Mouse (Mus musculus): ENCODE results near the gene Prss27. TPM values are rescaled to one million over a fixed set of nuclear protein-coding genes. Genes with fewer than 3 reads are reported as not detected.
"Not testable (repeated sequence)": the region's sequence is repeated elsewhere in the genome, so short reads cannot be mapped to it uniquely, and the experiment has no call there.

Prss27 gene
- polyA plus RNA-seq, 1 experiment: not detected

DNA sequence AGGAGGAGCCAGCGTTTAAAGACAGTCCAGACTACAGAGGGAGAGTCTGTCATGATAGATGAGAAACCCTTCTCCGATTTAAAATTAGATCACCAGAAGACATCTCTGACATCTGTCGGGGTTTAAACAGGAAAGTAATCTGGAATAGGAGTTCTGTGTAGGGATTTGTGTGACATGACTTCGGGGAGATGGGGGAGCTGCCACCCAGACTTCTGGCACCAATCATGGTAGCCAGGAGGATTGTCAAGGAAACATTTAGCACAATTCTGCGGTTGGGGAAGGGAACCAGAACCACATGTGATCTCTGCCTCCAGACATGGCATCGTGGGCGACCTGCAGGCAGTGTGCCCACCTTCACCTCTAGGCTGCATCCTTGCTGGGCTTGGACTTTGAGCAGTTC, 8.5 kb upstream of the Prss27 start:
- peak in 1 of 2 experiments; percentile 37 for DNase-seq (ENCODE audit: extremely low spot score in 1 of 2, low spot score in 1 of 2)

DNA sequence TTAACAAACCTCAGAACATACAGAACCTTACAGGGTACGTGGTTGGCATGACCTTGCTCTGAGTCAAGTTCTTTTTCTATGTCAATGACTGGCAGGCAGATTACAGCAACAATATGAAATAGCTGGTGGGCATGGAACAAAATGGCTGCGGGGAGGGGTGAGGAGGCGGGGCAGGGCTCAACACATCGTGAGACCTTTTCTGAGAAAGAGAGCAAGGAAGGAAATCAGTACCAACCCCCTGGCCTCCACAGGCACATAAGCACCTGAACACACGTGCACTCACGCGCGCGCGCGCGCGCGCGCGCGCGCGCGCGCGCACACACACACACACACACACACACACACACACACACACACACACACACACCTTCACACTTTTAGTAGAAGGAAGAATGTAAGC, 7.4 kb upstream of the Prss27 start:
- DNase-seq (ENCODE audit: extremely low spot score in 1 of 2, low spot score in 1 of 2): no peak

DNA sequence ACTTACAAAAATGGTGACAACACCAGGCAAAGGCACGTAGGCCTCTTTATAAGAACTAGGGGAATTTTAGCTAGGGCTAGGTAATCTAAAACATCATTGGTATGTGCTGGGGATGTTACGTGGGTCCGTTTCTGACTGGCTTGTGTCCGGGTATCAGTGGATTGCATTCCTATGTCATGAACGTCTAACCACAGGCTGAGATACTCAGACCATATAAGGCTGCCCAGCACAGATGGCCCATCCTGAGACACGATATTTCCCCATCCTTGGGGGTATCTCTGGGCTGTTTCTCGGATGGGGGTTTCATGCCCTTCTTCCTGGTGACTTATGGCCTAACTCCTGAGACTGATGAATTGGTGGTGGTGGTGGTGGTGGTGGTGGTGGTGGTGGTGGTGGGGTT, 2.9 kb upstream of the Prss27 start:
- no peak for DNase-seq (ENCODE audit: extremely low spot score in 1 of 2, low spot score in 1 of 2)

DNA sequence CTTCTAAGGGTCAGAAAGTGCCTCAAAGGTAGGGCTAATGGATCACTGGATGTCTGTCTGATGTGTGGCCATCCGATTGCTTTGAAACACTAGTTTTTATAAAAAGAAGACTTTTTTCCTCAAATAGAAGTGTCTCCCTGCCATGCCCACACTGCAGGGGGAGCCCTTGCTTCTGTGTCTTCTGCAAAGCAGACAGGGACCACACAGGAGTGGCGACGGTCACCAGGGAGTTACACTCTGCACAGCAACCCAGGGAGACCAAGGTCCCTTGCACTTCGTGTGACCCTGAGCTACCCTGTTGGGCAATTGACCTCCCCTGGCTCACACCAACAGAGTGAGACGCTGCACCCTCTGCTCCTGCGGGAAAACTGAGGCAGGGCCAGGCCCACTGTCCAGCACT, 990 bp upstream of the Prss27 start:
- no peak for DNase-seq (ENCODE audit: extremely low spot score in 1 of 2, low spot score in 1 of 2)

DNA sequence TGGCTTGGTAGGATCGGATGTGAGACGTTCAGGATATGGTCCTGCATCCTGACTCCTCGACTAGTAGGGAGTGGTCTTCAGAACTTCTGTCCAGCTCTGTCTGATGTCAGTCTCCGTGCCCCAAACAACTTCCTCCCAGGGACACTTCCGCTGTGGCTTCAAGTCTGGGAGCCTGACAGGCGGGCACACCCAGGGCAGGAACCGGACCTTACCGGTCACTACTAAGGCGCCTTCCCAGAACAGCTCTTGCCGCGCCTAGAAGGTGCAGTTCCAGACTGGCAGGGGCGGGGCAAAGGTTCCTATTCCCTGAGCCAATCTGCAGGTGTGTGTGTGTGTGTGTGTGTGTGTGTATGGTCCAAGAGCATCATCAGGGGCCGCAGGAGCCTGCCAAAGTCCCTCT, 584 bp upstream of the Prss27 start:
- DNase-seq (ENCODE audit: extremely low spot score in 1 of 2, low spot score in 1 of 2): no peak

DNA sequence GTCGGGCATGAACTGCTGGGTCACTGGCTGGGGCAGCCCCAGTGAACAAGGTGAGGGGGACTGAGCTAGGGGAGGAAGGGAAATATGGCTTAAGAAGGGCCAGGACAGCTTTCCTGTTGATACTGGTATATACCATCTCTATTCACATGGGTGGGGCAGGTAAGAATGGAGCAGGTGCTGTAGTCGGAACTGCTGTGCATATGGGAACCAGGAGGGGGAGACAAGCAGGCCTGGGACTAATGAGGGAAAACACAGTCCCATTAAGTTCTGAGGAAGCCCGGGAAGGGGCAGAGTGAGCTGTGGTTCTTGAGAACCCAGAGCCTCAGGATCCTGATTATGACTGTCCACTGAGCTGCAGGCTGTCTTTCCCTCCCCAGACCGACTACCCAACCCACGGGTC, 6.5 kb downstream of the Prss27 start:
- DNase-seq (ENCODE audit: extremely low spot score in 1 of 2, low spot score in 1 of 2): no peak

DNA sequence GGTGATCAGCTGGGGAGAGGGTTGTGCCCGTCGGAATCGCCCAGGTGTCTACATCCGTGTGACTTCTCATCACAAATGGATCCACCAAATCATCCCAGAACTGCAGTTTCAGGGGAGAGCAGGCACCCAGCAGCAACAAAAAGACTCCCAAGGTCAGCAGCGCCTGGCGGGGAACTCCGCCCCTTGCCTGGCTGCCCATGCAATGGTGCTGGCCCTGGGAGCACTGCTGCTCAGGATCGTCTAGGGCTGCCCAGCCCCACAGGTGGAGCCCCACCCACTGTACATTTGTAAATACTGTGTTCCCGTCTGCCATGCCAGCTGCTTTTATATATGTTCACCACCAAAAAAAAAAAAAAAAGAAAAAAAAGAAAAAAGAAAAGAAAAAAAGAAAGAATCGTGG, 7.7 kb downstream of the Prss27 start:
- no peak for DNase-seq (ENCODE audit: extremely low spot score in 1 of 2, low spot score in 1 of 2)

DNA sequence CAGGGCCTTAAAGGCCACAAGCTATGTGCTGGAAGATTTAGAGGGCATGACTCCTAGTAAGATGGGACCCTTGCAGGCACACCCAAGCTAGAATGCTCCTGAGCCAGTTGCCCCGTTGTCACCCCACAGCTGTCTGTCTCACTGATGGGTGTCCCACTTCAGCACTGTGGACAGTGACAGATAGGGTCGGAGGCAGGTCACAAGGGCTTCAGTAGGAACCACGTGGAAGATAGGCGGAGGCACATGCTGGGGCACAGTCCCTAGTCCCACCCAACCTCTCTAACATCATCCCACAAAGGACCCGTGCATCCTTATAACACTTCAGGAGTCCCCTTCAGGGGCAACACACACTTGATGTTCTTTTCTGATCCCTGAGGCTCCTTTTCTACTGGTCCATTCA, 8.1 kb downstream of the Prss27 start:
- no peak for DNase-seq (ENCODE audit: extremely low spot score in 1 of 2, low spot score in 1 of 2)

DNA sequence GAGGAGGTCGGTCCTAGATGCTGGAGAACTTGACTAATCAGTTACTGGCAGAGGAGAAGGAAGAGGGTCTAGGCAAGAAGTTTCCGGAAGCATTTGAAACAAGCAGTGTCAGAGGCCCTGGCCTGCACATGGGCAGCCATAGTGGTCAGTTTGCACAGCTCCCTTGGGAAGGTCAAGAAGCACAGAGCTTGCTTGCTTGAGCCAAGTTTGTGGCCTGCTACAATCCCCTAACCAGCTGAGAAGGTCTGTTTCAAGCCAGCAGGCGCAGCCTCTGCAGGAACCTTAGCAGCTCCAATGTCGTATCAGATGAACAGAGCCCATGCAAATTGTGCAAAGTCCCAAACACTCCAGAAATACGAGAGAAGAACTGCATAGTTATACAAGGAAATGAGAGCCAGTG, 10.1 kb downstream of the Prss27 start:
- DNase-seq (ENCODE audit: extremely low spot score in 1 of 2, low spot score in 1 of 2): no peak

DNA sequence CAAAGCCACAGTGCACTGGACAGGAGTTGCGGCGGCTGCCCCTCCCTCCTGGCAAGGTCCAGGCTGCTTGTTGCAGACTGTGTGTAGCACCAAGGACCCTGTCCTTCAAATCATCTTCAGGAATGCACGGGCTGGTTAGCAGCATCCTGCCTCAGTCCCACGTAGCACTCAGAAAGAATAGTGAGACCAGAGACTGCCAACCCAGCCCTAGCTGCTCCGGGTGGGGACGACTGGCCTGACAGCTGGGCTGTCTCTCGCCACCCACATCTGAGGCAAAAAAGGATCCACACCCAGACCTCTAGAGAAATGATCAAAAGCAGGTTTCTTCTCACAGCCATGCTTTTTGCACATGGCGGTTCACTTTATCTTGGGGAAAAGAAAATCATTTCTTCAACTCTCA, 11.1 kb downstream of the Prss27 start:
- peak; percentile 44 to 55 for DNase-seq (ENCODE audit: extremely low spot score in 1 of 2, low spot score in 1 of 2)

DNA sequence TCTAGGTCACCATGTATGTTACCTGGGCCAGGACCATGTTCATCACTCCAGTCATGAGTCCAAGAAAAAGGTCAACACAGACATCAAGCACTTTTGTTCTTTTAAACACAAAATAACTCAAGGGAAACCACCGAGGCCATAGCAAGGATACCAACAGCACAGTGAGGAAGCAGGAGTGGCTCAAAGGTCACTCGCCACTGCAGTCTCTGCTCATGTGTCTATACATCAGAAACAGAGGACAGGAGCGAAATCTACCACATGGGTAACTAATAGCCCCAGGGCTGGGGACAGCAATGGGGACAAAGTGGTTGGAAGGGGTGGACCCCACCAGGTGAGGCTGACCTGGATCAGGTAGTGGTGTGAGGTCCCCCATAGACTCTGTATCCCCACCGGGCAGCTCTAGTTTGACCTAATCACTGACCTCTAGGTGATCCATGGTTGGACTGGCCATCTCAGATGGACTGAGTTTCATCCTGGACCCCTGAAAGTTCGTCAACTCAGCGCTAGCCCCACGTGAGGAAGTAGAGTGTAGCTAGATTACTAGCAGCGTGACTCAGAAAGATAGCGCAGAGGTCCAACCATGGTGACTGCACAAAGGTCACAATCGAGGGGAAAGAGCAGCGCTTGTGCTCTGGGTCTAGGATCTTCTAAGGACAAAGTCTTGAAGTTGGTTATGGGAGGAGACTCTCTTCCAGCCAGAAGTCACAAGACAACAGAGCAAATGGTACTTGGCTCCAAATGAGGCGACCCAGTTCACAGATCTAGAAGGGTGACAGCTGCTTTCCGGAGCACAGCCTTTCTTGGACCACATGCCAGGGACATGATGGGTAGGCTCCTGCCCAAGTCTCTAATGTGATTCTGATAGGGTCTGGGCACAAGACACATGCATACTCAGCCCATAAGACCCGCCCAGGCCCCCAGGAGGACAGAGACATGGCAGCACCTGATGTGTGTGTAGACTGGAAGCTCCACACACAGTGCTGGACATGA, 19.0 kb downstream of the Prss27 start:
- no peak for DNase-seq (ENCODE audit: extremely low spot score in 1 of 2, low spot score in 1 of 2)

DNA sequence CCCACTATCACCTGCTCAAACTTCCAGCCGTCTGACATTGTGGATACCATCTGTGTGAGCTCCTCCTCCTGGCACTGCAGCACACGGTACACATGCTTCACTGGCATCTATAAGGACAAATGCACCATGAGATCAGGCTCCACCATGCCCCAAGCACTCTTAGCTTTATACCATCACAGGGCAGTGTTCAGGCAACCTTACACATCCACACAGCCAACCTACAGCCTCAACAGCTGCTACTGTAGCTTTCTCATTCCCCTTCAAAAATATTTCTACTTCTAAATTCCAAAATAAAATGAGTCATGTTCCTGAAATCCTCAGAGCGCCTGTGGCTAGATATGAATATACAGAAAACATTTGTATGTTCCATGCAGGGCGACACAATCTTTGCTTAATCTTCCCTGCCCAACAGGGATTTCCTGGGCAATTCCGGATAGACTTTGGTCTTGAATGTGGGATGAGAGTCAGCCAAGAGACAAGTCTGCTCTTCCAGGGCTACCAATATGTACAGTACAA, 19.8 kb downstream of the Prss27 start:
- DNase-seq (ENCODE audit: extremely low spot score in 1 of 2, low spot score in 1 of 2): peak in 1 of 2 experiments; percentile 36

DNA sequence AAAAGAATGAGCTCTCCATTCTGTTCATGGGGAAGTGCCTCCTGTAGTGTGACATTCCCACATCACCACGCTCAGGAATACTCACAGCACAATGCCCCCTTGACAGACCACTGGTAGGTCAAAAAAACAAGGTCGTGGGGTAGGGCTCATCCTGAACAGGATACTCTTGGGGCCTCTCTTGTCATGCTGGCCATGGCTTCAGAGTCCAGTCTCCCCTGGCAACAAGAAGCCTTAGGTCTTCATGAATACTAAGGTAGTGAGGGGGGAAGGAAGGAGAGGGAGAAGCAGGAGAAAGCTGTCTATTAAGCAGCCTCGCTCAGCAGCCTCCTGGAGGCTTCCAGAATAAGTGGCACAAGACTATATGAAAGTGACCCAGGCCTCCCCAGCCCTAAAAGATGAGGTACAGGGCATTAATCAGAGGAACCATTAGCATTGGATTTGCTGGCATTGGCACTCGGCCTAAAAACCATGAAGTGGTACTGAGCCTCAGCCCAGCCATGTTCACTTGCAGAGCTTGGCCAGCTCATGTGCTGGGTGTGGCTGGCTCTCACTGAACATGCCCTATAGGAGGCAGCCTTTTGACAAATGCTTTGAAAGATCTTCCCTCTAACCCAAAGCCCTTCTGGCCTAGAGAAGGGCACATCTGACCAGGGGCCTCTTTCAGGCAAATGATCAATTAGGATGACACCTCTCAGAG, 24.7 kb downstream of the Prss27 start:
- DNase-seq (ENCODE audit: extremely low spot score in 1 of 2, low spot score in 1 of 2): no peak

DNA sequence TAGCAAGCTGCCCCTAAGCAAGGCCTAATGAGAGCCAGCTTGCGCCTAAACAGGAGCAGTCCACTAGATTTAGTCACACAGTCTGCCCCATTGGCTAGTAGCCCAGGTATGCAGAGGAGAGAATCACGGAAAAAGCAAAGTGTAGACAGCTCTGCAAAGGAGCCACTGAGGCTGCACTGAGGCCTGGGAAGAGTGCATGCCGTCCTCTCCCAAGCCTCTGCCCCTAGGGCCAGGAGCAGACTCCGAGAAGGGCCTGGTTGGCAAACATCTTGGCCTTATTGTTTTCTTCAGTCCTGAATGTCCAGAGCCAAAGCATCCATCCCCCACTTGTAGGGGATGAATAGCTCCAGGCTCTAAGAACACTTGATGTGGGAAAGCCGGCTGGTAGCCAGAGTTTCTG, 30.3 kb downstream of the Prss27 start:
- peak; percentile 36 to 38 for DNase-seq (ENCODE audit: extremely low spot score in 1 of 2, low spot score in 1 of 2)

DNA sequence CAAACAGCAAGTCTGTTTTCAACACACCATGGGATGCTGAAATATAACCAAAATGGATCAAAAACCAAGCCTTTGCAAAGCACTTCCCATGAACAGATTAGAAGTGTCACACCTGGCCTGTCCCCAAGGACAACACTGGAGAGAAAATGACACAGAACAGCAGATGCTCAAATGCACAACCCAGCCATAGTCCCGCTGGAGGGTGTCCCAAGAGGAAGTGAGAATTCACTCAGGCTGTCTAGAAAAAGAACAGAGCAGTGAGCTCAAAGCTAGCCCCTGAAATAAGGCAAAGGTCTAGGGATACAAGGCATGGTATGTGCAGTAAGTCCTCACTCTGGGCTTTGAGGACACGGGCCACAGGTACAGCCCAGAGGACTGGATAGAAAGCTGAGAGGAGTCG, 31.6 kb downstream of the Prss27 start:
- no peak for DNase-seq (ENCODE audit: extremely low spot score in 1 of 2, low spot score in 1 of 2)

DNA sequence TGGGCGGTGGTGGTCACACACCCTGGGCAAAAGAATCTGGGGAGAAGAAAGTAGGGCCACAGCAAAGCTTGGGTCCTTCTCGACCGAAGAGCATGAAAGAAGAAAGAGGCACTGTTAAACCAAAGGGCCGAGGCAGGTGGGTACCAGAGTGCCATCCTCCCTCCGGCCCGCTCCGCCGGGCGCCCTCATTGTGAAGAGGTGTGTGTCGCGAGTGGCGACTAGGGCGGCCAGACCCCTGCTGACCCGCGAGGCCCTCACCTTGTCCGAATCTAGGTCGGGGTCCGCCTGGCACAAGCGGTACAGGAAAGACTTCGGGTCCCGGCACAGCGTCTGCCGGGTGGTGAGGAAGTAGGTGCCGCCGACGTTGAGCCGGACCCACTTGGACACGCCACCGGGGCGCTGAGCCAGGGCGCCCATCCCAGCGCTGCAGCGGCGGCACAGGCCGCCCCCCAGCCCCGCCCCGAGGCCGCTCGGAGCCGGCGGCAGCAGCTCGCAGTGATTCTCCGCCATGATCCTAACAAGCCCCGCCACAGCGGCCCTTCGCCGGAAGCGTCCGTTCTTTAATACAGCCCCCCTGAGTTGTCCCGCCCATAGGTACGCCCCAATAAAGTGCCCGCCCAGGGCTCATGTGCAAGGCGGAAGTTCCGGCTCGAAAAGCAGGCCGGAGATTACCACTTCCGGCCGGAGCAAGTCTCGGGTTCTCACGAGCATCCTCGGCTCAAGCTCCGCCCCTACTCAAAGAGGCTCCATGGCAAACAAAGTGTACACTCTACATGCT, 35.2 kb downstream of the Prss27 start, which contains the start of gene Kctd5:
Kctd5 (minus strand) TSS at position 567 of the 778 bp plus-strand sequence.
- peak; percentile 87 to 97 for DNase-seq (ENCODE audit: extremely low spot score in 1 of 2, low spot score in 1 of 2)

DNA sequence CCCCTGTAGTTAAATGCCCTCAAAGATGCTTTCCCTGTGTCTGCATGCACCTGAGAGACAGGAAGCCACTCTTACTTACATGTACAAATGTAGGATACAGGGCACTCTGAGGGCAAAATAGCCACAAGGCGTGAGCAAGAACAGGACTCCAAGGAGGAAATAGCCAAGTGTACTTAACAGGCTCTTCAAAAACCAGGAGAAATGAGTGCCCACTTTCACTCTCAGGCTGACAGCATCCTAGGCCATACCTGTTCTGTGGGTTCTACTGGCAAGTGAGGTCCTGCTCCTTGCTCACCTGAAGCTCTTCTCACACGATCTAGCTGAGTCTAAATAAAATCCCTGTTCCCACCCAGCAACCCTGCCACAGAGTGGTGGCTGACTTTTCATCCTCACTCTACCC, 39.2 kb downstream of the Prss27 start:
- no peak for DNase-seq (ENCODE audit: extremely low spot score in 1 of 2, low spot score in 1 of 2)

DNA sequence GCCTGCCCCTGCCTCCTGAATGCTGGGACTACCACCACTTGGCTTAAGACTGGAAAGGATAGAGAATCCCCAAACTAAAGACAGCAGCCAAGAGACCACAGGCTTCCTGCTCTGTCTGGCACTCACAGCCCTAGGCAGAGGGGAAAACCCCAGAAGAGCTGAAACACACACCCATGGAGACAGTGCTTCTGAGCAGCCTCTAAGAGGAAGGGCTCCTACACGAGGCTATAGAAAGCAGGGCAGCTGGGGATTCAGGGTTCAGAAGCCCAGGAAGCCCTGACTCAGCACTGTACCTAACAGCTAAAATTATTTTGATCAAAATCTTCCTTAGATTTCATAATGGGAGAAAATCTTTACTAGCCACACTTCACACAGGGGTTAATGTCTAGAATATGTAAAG, 46.6 kb downstream of the Prss27 start:
- DNase-seq (ENCODE audit: extremely low spot score in 1 of 2, low spot score in 1 of 2): no peak

DNA sequence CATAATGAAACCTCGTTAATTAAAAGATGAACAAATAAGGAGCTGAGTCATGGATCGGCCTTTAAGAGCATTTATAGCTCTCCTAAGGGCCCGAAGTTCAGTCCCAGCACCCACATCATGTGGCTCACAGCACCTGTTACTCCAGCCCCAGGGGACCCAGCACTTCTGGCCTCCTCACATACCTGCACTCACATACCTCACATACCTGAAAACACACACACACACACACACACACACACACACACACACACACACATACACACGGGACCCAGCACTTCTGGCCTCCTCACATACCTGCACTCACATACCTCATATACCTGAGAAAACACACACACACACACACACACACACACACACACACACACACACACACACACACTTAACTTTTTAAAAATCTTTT, 48.5 kb downstream of the Prss27 start:
- DNase-seq (ENCODE audit: extremely low spot score in 1 of 2, low spot score in 1 of 2): not testable (repeated sequence)

DNA sequence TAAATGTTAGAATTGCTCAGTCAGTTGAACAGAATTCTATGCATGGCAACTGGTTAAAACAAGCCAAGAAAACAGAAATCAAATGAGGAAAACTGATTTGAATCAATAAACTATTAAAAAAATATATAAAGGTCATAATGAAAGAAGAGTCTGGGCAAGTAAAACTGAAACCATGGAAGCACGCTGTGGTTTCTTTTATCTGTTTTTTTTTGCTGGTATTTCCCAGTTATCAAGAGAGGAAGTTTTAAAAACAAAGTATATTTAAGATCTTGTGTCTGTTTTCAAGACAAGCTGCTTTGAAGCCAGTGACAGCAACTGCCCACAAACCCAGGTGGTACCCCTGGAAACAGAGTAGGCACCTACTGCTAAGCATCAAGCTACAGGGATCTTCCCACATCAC, 52.6 kb downstream of the Prss27 start:
- no peak for DNase-seq (ENCODE audit: extremely low spot score in 1 of 2, low spot score in 1 of 2)
